ENCODE assay signal across 9 mouse cellular contexts in genomic region chr6:100732376-100733021, GRCm38 (mm10). TPM values are rescaled to one million over a fixed set of nuclear protein-coding genes. Genes with fewer than 3 reads are reported as not detected.
DNase-seq lines count a peak whose midpoint lies in the region; TF ChIP-seq lines count a peak whose summit lies in the region.
"Had no signal": no experiment of that assay in that cellular context is flagged by ENCODE, and none has a peak within 500 bp of the region (broad histone marks: within the 10 kb centered on the region; RNA-seq: fewer than 3 reads in every experiment).

No protein-coding gene starts in this region.

- no peak; the same call in 1 of the 2 replicates for TF ChIP-seq CTCF in left cerebral cortex, adult 2 months (IDR thresholded peaks at IDR 0.05)

- intact Hi-C loops in gastrocnemius, postnatal 14 days (cut with DNase I; ENCODE audit: low total_unique reads) = no loop called here
- intact Hi-C loops in left cerebral cortex, adult 2 months (cut with DNase I) = loop anchor here (2.0 to 5.0 kb wide), 4 partner anchors 62 to 174 kb away; partner anchors contain the start of genes Ppp4r2 and Shq1

- peak; percentile 36 for DNase-seq in urinary bladder, postnatal 14 days (ENCODE audit: low spot score)
- DNase-seq in urinary bladder, postnatal 10 days (ENCODE audit: low spot score) = no peak
- DNase-seq in gastrocnemius, postnatal 14 days = peak; percentile 15
- peak; percentile 34 to 38 for DNase-seq in left cerebral cortex, adult 2 months (ENCODE audit: extremely low spot score in 1 of 2, low spot score in 2 of 2)
- peak; percentile 53 to 63 for DNase-seq in right cerebral cortex, adult 2 months (ENCODE audit: low spot score in 2 of 2)
- no peak for DNase-seq in adrenal gland, adult (ENCODE audit: inconsistent age in 2 of 2, low spot score in 1 of 2)
- no peak for DNase-seq in adrenal gland, postnatal 4 days (ENCODE audit: low spot score in 2 of 2)
- DNase-seq in cerebellum, adult 8-10 months = no peak

- no peak overlapping the region for H3K4me3 ChIP-seq in left cerebral cortex, adult 2 months
- H3K4me3 ChIP-seq: liver, embryonic 15.5 days had no signal

- H3K27ac ChIP-seq in left cerebral cortex, adult 2 months = no peak overlapping the region
- H3K27ac ChIP-seq: liver, embryonic 15.5 days had no signal

RNA-seq across cellular contexts. Expression of gene Gxylt2, which starts 28.0 kb away (rescaled TPM):
- 1 to 10 TPM; 1.6 to 3.3 TPM for total RNA-seq in gastrocnemius, postnatal 14 days (2021)
- 1 to 10 TPM; 1.2 to 1.6 TPM for total RNA-seq in left cerebral cortex, adult 2 months (2021)
- 1 to 10 TPM; 1.2 to 2.7 TPM for total RNA-seq in adrenal gland, postnatal 4 days (2021)

Comparison
In these comparisons a context has a peak if more than half of its experiments do, and no peak if none do; other contexts are left out.
1. DNase-seq: peak in urinary bladder, postnatal 14 days (single experiment), gastrocnemius, postnatal 14 days (single experiment), left cerebral cortex, adult 2 months (2 of 2) and right cerebral cortex, adult 2 months (2 of 2); none in urinary bladder, postnatal 10 days (single experiment), adrenal gland, adult (0 of 2), adrenal gland, postnatal 4 days (0 of 2) and cerebellum, adult 8-10 months (single experiment).